Mouse (Mus musculus): Measurements from ENCODE around the gene Ahnak.

DNA sequence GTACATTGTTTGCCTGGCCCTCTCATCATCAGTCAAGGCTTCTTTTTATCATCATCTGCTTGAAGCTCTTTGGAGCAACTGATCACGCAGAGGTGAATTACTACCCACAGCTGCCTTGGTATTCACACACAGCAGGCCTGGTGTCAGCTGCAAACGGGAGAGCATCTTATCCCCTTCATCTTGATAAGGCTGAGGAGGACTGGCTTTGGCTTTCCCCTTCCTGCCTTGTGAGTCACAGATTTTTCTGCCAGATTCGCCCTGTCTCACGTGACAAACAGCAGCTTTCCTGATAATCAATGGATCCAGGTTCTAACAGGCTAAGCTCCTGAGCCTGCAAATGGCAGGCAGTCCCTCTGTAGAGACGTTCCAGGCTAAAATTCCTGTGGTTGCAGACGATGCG lies 90.8 kb downstream of the Ahnak start:
- TF ChIP-seq POLR2A (IDR thresholded peaks at IDR 0.05; ENCODE audit: extremely low read depth, insufficient read depth, low read length) (no peak), CTCF (IDR thresholded peaks at IDR 0.05; ENCODE audit: low read depth, low read length) (no peak)
